Mouse (Mus musculus): ENCODE results near the gene Dock1.

DNA sequence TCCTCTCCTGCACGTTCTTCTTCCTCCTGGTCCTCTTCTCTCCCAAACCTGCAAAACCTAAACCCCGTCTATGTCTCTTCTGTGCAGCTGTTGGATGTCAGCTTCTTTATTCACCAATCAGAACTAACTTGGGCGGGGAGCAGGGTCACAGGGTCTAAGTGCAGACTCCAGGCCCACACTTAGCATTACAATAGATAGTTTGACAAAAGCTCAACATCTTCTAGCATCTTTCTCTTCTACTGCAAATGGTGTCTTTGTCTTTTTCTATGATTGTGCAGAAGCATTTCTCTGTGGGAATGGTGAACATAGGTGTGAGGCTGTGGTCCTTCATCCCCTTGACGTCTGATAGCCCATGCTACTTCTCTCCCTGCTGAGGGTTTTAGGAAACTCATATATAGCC, 91.3 kb downstream of the Dock1 start:
- no peak for TF ChIP-seq EP300 (IDR thresholded peaks at IDR 0.05)
- TF ChIP-seq CTCF (IDR thresholded peaks at IDR 0.05), result no peak

Data from lung, postnatal 0 days (tissue).